Mouse (Mus musculus): ENCODE results near the gene Btbd35f30. TPM values are rescaled to one million over a fixed set of nuclear protein-coding genes. Genes with fewer than 3 reads are reported as not detected.
"Not testable (repeated sequence)": the region's sequence is repeated elsewhere in the genome, so short reads cannot be mapped to it uniquely, and the experiment has no call there.

Btbd35f30 gene
- not detected in 2 replicates for polyA plus RNA-seq (2014; fragmentation: Nextera tagmentation; extraction: Ambion mirVana)

- H3K4me1 ChIP-seq (ENCODE audit: control insufficient read depth, insufficient read depth, low read length); H3K9me3 ChIP-seq (ENCODE audit: control insufficient read depth, low read length); H3K27me3 ChIP-seq (ENCODE audit: control insufficient read depth, insufficient read depth, low read length); H3K4me2 ChIP-seq; H3K27ac ChIP-seq (ENCODE audit: low read depth, low read length); ATAC-seq (ENCODE audit: low FRiP score); DNase-seq (ENCODE audit: low spot score, missing footprints); H3K4me3 ChIP-seq (ENCODE audit: low read depth, low read length); H3K36me3 ChIP-seq (ENCODE audit: control insufficient read depth, insufficient read depth, low read length); H3K9ac ChIP-seq (ENCODE audit: low read length): not testable (repeated sequence)
- no CpG with 5 or more reads among the region's 4 CpGs for WGBS
Measured at GRCm38 (mm10) chrX:32894325-32894724, at the start of gene Btbd35f30. Gene Btbd35f30, plus strand, starts transcription at chrX:32894625.

GRCm38 (mm10) chrX:32941468-32941867 lies 47.0 kb downstream of the Btbd35f30 start, which contains the start of gene Gm21789:
Gene Gm21789, plus strand, starts transcription at chrX:32941768.
- no CpG with 5 or more reads among the region's 1 CpGs for WGBS
- not testable (repeated sequence) for H3K27me3 ChIP-seq (ENCODE audit: control insufficient read depth, insufficient read depth, low read length); H3K4me1 ChIP-seq (ENCODE audit: control insufficient read depth, insufficient read depth, low read length); H3K9ac ChIP-seq (ENCODE audit: low read length); H3K27ac ChIP-seq (ENCODE audit: low read depth, low read length); DNase-seq (ENCODE audit: low spot score, missing footprints); H3K36me3 ChIP-seq (ENCODE audit: control insufficient read depth, insufficient read depth, low read length); ATAC-seq (ENCODE audit: low FRiP score); H3K9me3 ChIP-seq (ENCODE audit: control insufficient read depth, low read length); H3K4me2 ChIP-seq; H3K4me3 ChIP-seq (ENCODE audit: low read depth, low read length)

Other genes starting within 250 kb of the Btbd35f30 start
- gene Gm5926, start 243.9 kb upstream of the Btbd35f30 start, polyA plus RNA-seq (2014; fragmentation: Nextera tagmentation; extraction: Ambion mirVana): not detected in 2 replicates
- not detected in 2 replicates for gene Btbd35f21, start 168.5 kb upstream of the Btbd35f30 start, polyA plus RNA-seq (2014; fragmentation: Nextera tagmentation; extraction: Ambion mirVana)
- not detected in 2 replicates for gene Gm21789, start 47.1 kb downstream of the Btbd35f30 start, polyA plus RNA-seq (2014; fragmentation: Nextera tagmentation; extraction: Ambion mirVana)
- not detected in 2 replicates for gene Btbd35f5, start 79.3 kb downstream of the Btbd35f30 start, polyA plus RNA-seq (2014; fragmentation: Nextera tagmentation; extraction: Ambion mirVana)